Mouse (Mus musculus): ENCODE measurements at regions not wholly inside any gene's neighbourhood (a gene's known extent, or its start where the extent isn't known, plus 50 kb on each side); places are given as distances from the start of the nearest gene placed in this dataset.

- DNase-seq (ENCODE audit: low spot score in 2 of 2): no peak
Measured at GRCm38 (mm10) chr9:22937686-22938391, 285.0 kb upstream of the Bmper start.

- no peak for DNase-seq (ENCODE audit: low spot score in 2 of 2)
Measured at GRCm38 (mm10) chr9:22944992-22945391, 277.9 kb upstream of the Bmper start.

GRCm38 (mm10) chr9:22945426-22945955 is 277.4 kb upstream of the Bmper start:
- DNase-seq (ENCODE audit: low spot score in 2 of 2): no peak

- no peak for DNase-seq (ENCODE audit: low spot score in 2 of 2)
Measured at GRCm38 (mm10) chr9:22952571-22953442, 270.1 kb upstream of the Bmper start.

GRCm38 (mm10) chr9:22962269-22962815 is 260.5 kb upstream of the Bmper start:
- no peak for DNase-seq (ENCODE audit: low spot score in 2 of 2)

GRCm38 (mm10) chr9:22971312-22971711 is 251.6 kb upstream of the Bmper start:
- no peak for DNase-seq (ENCODE audit: low spot score in 2 of 2)

GRCm38 (mm10) chr9:22976748-22977147 is 246.1 kb upstream of the Bmper start:
- DNase-seq (ENCODE audit: low spot score in 2 of 2): no peak

- DNase-seq (ENCODE audit: low spot score in 2 of 2): no peak
Measured at GRCm38 (mm10) chr9:22979627-22980026, 243.2 kb upstream of the Bmper start.

- DNase-seq (ENCODE audit: low spot score in 2 of 2): no peak
Measured at GRCm38 (mm10) chr9:22989508-22989907, 233.4 kb upstream of the Bmper start.

- no peak for DNase-seq (ENCODE audit: low spot score in 2 of 2)
Measured at GRCm38 (mm10) chr9:22993531-22993930, 229.3 kb upstream of the Bmper start.

- no peak for DNase-seq (ENCODE audit: low spot score in 2 of 2)
Measured at GRCm38 (mm10) chr9:22995564-22995963, 227.3 kb upstream of the Bmper start.

- no peak for DNase-seq (ENCODE audit: low spot score in 2 of 2)
Measured at GRCm38 (mm10) chr9:22998306-22998705, 224.6 kb upstream of the Bmper start.

GRCm38 (mm10) chr9:22999181-22999580 is 223.7 kb upstream of the Bmper start:
- no peak for DNase-seq (ENCODE audit: low spot score in 2 of 2)

GRCm38 (mm10) chr9:23000200-23000599 is 222.7 kb upstream of the Bmper start:
- no peak for DNase-seq (ENCODE audit: low spot score in 2 of 2)

- DNase-seq (ENCODE audit: low spot score in 2 of 2): no peak
Measured at GRCm38 (mm10) chr9:23003195-23004061, 219.4 kb upstream of the Bmper start.

- DNase-seq (ENCODE audit: low spot score in 2 of 2): no peak
Measured at GRCm38 (mm10) chr9:23005005-23005404, 217.9 kb upstream of the Bmper start.

- DNase-seq (ENCODE audit: low spot score in 2 of 2): peak in 1 of 2 experiments; percentile 20
Measured at GRCm38 (mm10) chr9:23009462-23010183, 213.3 kb upstream of the Bmper start.

GRCm38 (mm10) chr9:23011316-23011959 is 211.4 kb upstream of the Bmper start:
- DNase-seq (ENCODE audit: low spot score in 2 of 2): peak in 1 of 2 experiments; percentile 45

GRCm38 (mm10) chr9:23012130-23012529 is 210.7 kb upstream of the Bmper start:
- no peak for DNase-seq (ENCODE audit: low spot score in 2 of 2)

- no peak for DNase-seq (ENCODE audit: low spot score in 2 of 2)
Measured at GRCm38 (mm10) chr9:23016733-23017132, 206.1 kb upstream of the Bmper start.
